Mouse (Mus musculus) B cell, adult 2 months (primary cell): ENCODE measurements around the gene Btbd2.

Experiments used
- DNase-seq, 2 experiments: peaks; one replicate each; pipeline ENCODE4 v3.0.0; 2022

Gene Btbd2

DNA sequence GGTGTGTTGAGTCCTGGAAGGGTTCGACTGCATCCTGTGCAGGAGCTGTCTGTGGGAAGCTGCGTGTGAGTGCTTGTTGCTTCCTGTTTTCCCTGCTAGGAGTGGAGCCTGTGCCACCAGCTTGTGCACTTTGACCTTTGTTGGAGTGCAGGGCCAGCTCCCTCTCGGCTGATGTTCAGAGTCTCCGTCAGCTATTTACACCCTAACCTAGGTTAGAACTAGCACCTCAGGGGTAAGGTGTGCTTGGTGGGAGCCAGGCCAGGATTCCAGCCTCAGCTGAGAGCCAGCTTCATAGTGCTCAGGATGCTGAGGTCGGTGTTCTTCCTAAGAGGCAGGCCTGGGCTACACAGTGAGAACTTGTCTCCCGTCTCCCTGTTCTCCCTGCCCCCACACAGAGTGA lies 21.5 kb downstream of the Btbd2 start:
- DNase-seq = no peak

DNA sequence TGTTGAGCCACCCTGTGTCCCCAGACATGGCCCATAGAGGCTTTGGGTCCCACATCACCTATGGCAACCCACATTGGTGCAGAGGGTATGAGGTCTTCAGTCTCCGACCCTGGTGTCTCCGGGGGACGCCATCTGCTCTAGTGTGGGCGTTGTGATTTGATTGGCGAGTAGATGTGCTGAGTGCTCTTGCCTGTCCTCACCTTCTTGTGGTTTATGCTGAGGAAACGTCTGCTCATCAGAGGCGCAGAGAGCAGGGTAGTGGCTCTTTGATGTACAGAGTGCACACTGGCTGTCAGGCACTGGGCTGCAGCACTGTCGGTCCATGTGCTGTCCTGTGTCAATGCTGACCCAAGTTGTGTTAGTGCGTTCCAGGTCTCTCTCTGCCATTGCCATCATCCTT lies 27.9 kb downstream of the Btbd2 start:
- no peak for DNase-seq

- no peak for DNase-seq
Observed at GRCm38 (mm10) chr10:80627685-80628084, 29.2 kb downstream of the Btbd2 start.

- no peak for DNase-seq
Observed at GRCm38 (mm10) chr10:80625764-80626163, 31.1 kb downstream of the Btbd2 start.

- peak; percentile 77 to 81 for DNase-seq
Observed at GRCm38 (mm10) chr10:80623457-80624191, 33.2 kb downstream of the Btbd2 start.

- DNase-seq = peak in 1 of 2 experiments; percentile 79
Observed at GRCm38 (mm10) chr10:80622661-80623456, 34.0 kb downstream of the Btbd2 start, which contains the start of gene Csnk1g2. TSS of gene Csnk1g2 (plus strand) at chr10:80622838.

- peak; percentile 100 for DNase-seq
Observed at GRCm38 (mm10) chr10:80621940-80622660, 34.8 kb downstream of the Btbd2 start.

GRCm38 (mm10) chr10:80621690-80621939 lies 35.3 kb downstream of the Btbd2 start:
- no peak for DNase-seq

DNA sequence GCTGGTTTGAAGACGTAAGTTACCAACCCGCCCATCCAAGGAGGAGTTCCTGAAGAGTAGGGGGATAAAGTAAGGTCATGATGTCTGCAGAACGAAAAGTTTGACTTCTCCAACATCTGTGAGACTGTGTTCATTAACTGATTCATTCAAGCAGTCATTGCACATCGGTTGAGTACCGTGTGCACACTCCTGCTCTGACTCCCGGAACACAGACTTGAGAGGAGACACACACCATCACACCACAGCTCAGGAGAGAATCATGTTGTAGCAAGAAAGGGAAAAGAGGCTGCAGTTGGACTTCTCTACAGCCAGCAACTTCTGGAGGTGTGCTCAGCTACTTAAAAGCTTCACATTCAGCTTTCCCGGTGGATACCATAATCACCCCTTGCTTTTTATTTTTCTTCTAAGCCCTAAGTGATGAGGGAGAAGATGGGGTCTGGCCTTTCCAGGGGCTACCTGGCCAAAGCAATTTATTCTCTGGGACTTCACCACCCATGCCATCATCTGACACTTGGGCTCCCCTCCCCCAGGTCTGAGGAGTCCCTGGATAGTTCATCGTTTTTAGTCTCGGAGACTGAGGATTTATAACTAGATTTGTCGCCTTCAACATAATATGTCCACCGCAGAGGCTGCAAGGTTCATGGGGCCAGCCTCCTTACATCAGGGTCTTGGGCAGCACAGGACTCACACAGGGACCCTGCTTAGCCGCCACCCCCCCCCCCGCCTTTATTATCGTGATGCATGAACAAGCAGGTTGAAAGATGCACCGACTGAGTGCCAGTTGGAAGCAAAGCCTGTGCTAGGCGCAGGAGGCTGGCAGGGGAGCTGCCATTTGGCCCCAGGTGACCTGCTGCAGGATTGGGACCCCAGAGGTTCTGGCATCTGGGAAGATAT lies 35.8 kb downstream of the Btbd2 start:
- peak; percentile 45 to 48 for DNase-seq

- no peak for DNase-seq
Observed at GRCm38 (mm10) chr10:80620365-80620764, 36.5 kb downstream of the Btbd2 start.

GRCm38 (mm10) chr10:80619465-80620244 lies 37.2 kb downstream of the Btbd2 start:
- DNase-seq = no peak

- DNase-seq = peak; percentile 67 to 68
Observed at GRCm38 (mm10) chr10:80618181-80618580, 38.7 kb downstream of the Btbd2 start.

- DNase-seq = no peak
Observed at GRCm38 (mm10) chr10:80614351-80614750, 42.5 kb downstream of the Btbd2 start.

DNA sequence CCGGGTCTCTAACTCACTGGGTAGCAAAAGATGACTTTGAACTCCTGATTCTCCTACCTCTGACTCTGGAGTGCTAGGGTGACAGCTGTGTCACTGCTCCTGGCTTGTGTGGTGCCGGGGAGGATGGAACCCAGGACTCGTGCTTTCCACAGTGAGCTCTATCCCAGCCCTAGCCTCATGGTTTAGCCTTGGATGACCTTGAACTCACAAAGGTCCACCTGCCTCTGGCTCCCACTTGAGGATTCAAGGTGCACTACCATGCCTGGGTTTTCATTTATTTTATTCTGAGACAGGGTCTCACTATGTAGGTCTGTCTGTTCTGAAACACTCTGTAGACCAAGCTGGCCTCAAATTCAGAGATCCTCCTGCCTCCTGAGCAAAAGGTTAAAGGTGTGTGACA lies 43.0 kb downstream of the Btbd2 start:
- DNase-seq = no peak

DNA sequence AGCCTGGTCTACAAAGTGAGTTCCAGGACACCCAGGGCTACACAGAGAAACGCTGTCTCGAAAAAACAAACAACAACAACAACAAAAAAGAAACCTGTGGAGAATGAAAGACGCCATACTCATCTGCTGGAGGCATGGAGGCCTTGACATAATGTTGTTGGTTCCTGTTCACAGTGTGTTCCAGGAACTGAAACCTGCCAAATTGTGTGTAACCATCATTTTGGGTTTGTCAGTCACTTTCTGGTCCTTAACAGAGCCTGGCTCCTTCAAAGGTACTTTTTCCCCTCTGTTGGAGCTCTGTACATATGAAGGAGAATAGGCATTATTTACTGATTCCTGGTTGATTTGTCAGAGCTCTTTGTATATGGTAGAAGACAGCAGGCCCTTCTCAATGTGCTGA lies 45.0 kb downstream of the Btbd2 start:
- DNase-seq = peak in 1 of 2 experiments; percentile 31

- DNase-seq = peak; percentile 78
Observed at GRCm38 (mm10) chr10:80611024-80611423, 45.8 kb downstream of the Btbd2 start.

DNA sequence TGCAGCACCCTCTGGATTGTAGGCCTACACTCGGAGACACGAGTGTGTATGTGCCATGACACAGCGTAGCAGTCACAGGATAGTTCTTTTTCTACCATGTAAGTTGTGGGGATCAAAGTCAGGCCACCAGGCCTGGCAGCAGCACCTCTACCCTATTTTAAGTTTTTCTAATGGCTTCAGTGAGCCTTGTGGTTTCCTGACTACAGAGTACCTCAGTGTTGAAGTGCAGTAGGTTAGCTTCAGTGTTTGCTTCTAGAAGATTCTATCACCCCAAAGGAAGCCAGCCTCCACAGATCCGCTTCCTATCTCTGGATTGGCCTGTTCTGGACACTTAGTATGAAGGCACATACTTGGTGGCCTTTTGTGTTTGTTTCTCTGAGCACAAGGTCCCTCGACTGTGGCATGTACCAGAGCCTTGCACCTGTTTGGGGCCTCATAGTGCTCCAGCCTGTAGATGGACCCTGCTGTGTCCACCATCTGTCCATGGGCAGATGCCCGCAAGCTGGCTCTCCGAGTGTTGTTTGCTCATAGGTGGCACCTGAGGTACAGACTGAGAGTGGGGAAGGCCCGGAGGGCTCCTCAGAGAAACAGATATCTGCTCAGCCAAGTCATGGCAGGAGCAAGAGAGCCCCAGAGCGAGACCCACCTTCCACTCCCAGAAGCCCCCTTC lies 46.6 kb downstream of the Btbd2 start:
- DNase-seq = no peak

GRCm38 (mm10) chr10:80609269-80609924 lies 47.5 kb downstream of the Btbd2 start:
- DNase-seq = no peak

DNA sequence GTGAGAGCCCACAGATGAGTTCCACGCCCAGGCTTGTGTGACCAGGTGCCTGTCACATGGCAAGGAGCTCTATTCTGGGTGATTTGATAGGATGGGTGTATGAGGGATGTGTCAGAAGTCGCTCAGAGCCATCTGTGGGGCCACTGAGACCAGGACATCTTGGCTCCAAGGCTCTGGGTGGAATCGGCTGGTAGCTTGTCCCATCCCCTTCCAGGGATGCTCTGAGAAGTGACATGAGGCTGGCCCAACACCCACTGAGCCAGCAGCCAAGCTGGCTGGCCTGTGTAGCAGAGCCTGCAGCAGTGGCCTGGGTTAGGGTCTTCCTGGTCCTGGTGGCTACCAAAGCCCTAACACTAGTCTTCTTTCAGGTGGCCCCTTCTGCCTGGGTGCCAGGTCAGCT lies 48.4 kb downstream of the Btbd2 start:
- DNase-seq = no peak

GRCm38 (mm10) chr10:80606737-80607350 lies 50.0 kb downstream of the Btbd2 start:
- DNase-seq = no peak
